Mouse (Mus musculus) lung, adult 2 months (tissue): ENCODE measurements at regions not wholly inside any gene's neighbourhood (a gene's known extent, or its start where the extent isn't known, plus 50 kb on each side); places are given as distances from the start of the nearest gene placed in this dataset.

ENCODE experiments used
- CTCF ChIP-seq: fragments of 200-500 bp; IDR thresholded peaks from 2 replicates; pipeline ENCODE4 v1.5.1; 2011; ENCODE audit warnings: mild to moderate bottlenecking, low read length, control low read depth; ENCODE audit not compliant: insufficient read depth
- POLR2A ChIP-seq: fragments of 200-500 bp; IDR thresholded peaks from 2 replicates; pipeline ENCODE4 v1.6.1; 2011; ENCODE audit warnings: low read depth, mild to moderate bottlenecking, control low read depth, low read length, borderline replicate concordance; ENCODE audit errors: extremely low read depth

GRCm38 (mm10) chr7:64075696-64076313, 77.8 kb upstream of the Trpm1 start:
- TF ChIP-seq CTCF (no peak), POLR2A (no peak)
